Mouse (Mus musculus): ENCODE results near the gene Tmem30b.
A peak's percentile ranks its signal among the peaks of the same experiment; 100 is the strongest.
"Not testable (repeated sequence)": the region's sequence is repeated elsewhere in the genome, so short reads cannot be mapped to it uniquely, and the experiment has no call there.

The Tmem30b gene

GRCm38 (mm10) chr12:73546086-73546711, at the start of gene Tmem30b:
Gene Tmem30b (minus strand): TSS chr12:73546392.
- no peak for DNase-seq (ENCODE audit: low read depth in 1 of 2, low spot score in 2 of 2)

GRCm38 (mm10) chr12:73595226-73595625, 49.0 kb upstream of the Tmem30b start:
- no peak for DNase-seq (ENCODE audit: low read depth in 1 of 2, low spot score in 2 of 2)

- DNase-seq (ENCODE audit: low read depth in 1 of 2, low spot score in 2 of 2) = no peak
Observed at GRCm38 (mm10) chr12:73594177-73594745, 48.1 kb upstream of the Tmem30b start.

GRCm38 (mm10) chr12:73593021-73593798, 47.0 kb upstream of the Tmem30b start:
- DNase-seq (ENCODE audit: low read depth in 1 of 2, low spot score in 2 of 2) = no peak

- DNase-seq (ENCODE audit: low read depth in 1 of 2, low spot score in 2 of 2) = no peak
Observed at GRCm38 (mm10) chr12:73591625-73592024, 45.4 kb upstream of the Tmem30b start.

- no peak for DNase-seq (ENCODE audit: low read depth in 1 of 2, low spot score in 2 of 2)
Observed at GRCm38 (mm10) chr12:73590627-73591276, 44.6 kb upstream of the Tmem30b start.

- no peak for DNase-seq (ENCODE audit: low read depth in 1 of 2, low spot score in 2 of 2)
Observed at GRCm38 (mm10) chr12:73587262-73587661, 41.1 kb upstream of the Tmem30b start.

GRCm38 (mm10) chr12:73585850-73586249, 39.7 kb upstream of the Tmem30b start:
- no peak for DNase-seq (ENCODE audit: low read depth in 1 of 2, low spot score in 2 of 2)

- no peak for DNase-seq (ENCODE audit: low read depth in 1 of 2, low spot score in 2 of 2)
Observed at GRCm38 (mm10) chr12:73585241-73585801, 39.1 kb upstream of the Tmem30b start.

GRCm38 (mm10) chr12:73584610-73585240, 38.5 kb upstream of the Tmem30b start, which contains the start of gene Prkch:
Gene Prkch (plus strand): TSS chr12:73584796.
- DNase-seq (ENCODE audit: low read depth in 1 of 2, low spot score in 2 of 2) = peak; percentile 51 to 82

- DNase-seq (ENCODE audit: low read depth in 1 of 2, low spot score in 2 of 2) = no peak
Observed at GRCm38 (mm10) chr12:73583813-73584609, 37.8 kb upstream of the Tmem30b start.

- DNase-seq (ENCODE audit: low read depth in 1 of 2, low spot score in 2 of 2) = no peak
Observed at GRCm38 (mm10) chr12:73583318-73583717, 37.1 kb upstream of the Tmem30b start.

- no peak for DNase-seq (ENCODE audit: low read depth in 1 of 2, low spot score in 2 of 2)
Observed at GRCm38 (mm10) chr12:73580811-73581210, 34.6 kb upstream of the Tmem30b start.

- DNase-seq (ENCODE audit: low read depth in 1 of 2, low spot score in 2 of 2) = no peak
Observed at GRCm38 (mm10) chr12:73578141-73578540, 31.9 kb upstream of the Tmem30b start.

- no peak for DNase-seq (ENCODE audit: low read depth in 1 of 2, low spot score in 2 of 2)
Observed at GRCm38 (mm10) chr12:73574632-73575031, 28.4 kb upstream of the Tmem30b start.

- DNase-seq (ENCODE audit: low read depth in 1 of 2, low spot score in 2 of 2) = no peak
Observed at GRCm38 (mm10) chr12:73565620-73565969, 19.4 kb upstream of the Tmem30b start.

GRCm38 (mm10) chr12:73564795-73565619, 18.8 kb upstream of the Tmem30b start:
- DNase-seq (ENCODE audit: low read depth in 1 of 2, low spot score in 2 of 2) = no peak

- DNase-seq (ENCODE audit: low read depth in 1 of 2, low spot score in 2 of 2) = no peak
Observed at GRCm38 (mm10) chr12:73564176-73564575, 18.0 kb upstream of the Tmem30b start.

- DNase-seq (ENCODE audit: low read depth in 1 of 2, low spot score in 2 of 2) = not testable (repeated sequence)
Observed at GRCm38 (mm10) chr12:73563122-73563521, 16.9 kb upstream of the Tmem30b start.

All from monocyte, adult 2 months (primary cell).